Comparison of ENCODE assay signal across 21 mouse cellular contexts in genomic region chr8:12932520-12932919, GRCm38 (mm10). TPM values are rescaled to one million over a fixed set of nuclear protein-coding genes. Genes with fewer than 3 reads are reported as not detected.
DNase-seq lines count a peak whose midpoint lies in the region; ATAC-seq and TF ChIP-seq lines count a peak whose summit lies in the region.
"Had no signal": no experiment of that assay in that cellular context is flagged by ENCODE, and none has a peak within 500 bp of the region (broad histone marks: within the 10 kb centered on the region; RNA-seq: fewer than 3 reads in every experiment).

No protein-coding gene starts in this region.

- H3K9ac ChIP-seq in intestine, embryonic 16.5 days (ENCODE audit: low read depth, low read length) = no peak overlapping the region
- H3K9ac ChIP-seq in intestine, embryonic 15.5 days = no peak overlapping the region
- no peak overlapping the region for H3K9ac ChIP-seq in midbrain, embryonic 15.5 days
- no peak overlapping the region for H3K9ac ChIP-seq in hindbrain, embryonic 16.5 days (ENCODE audit: low read depth, low read length)
- H3K9ac ChIP-seq: embryonic facial prominence, embryonic 15.5 days; forebrain, embryonic 15.5 days; heart, embryonic 12.5 days; hindbrain, embryonic 15.5 days had no signal

- H3K27ac ChIP-seq in intestine, embryonic 16.5 days (ENCODE audit: low read length) = no peak overlapping the region
- no peak overlapping the region for H3K27ac ChIP-seq in intestine, embryonic 15.5 days
- H3K27ac ChIP-seq in midbrain, embryonic 10.5 days (replicated peaks) = peak overlapping the region; percentile 70; the same call in 1 of the 2 replicates
- no peak overlapping the region for H3K27ac ChIP-seq in midbrain, embryonic 15.5 days
- peak overlapping the region; percentile 51; the same call in 1 of the 2 replicates for H3K27ac ChIP-seq in small intestine, adult 2 months (ENCODE audit: insufficient read depth, low read depth, low read length)
- H3K27ac ChIP-seq in hindbrain, embryonic 16.5 days (ENCODE audit: low read depth, low read length) = no peak overlapping the region
- H3K27ac ChIP-seq: embryonic facial prominence, embryonic 15.5 days; forebrain, embryonic 15.5 days; hindbrain, embryonic 15.5 days had no signal

- DNase-seq in midbrain, embryonic 10.5 days (ENCODE audit: low spot score) = no peak
- DNase-seq: adrenal gland, adult 2 months; adrenal gland, postnatal 25 days; cerebellum, adult 2 months; cerebellum, postnatal 10 days; gastrocnemius, postnatal 14 days had no signal

- no peaks in the 10 kb centered on the region for H3K9me3 ChIP-seq in intestine, embryonic 16.5 days (ENCODE audit: control insufficient read depth, low read length)
- H3K9me3 ChIP-seq in intestine, embryonic 15.5 days = no peaks in the 10 kb centered on the region
- H3K9me3 ChIP-seq in midbrain, embryonic 10.5 days (replicated peaks) = no peaks in the 10 kb centered on the region
- no peaks in the 10 kb centered on the region for H3K9me3 ChIP-seq in midbrain, embryonic 15.5 days
- H3K9me3 ChIP-seq in hindbrain, embryonic 16.5 days (ENCODE audit: control insufficient read depth, low read length) = no peaks in the 10 kb centered on the region
- H3K9me3 ChIP-seq: embryonic facial prominence, embryonic 15.5 days; forebrain, embryonic 10.5 days; forebrain, embryonic 15.5 days; heart, embryonic 12.5 days; hindbrain, embryonic 15.5 days had no signal

- H3K36me3 ChIP-seq in intestine, embryonic 16.5 days (ENCODE audit: control insufficient read depth, insufficient read depth, low read length) = no peaks in the 10 kb centered on the region
- H3K36me3 ChIP-seq in intestine, embryonic 15.5 days = no peaks in the 10 kb centered on the region
- H3K36me3 ChIP-seq in midbrain, embryonic 10.5 days = no peaks in the 10 kb centered on the region
- H3K36me3 ChIP-seq in midbrain, embryonic 15.5 days (replicated peaks) = no peaks in the 10 kb centered on the region
- no peaks in the 10 kb centered on the region for H3K36me3 ChIP-seq in small intestine, adult 2 months (ENCODE audit: control insufficient read depth, insufficient read depth, low read length)
- H3K36me3 ChIP-seq in hindbrain, embryonic 16.5 days (ENCODE audit: control insufficient read depth, insufficient read depth, low read length) = no peaks in the 10 kb centered on the region
- H3K36me3 ChIP-seq: embryonic facial prominence, embryonic 15.5 days; forebrain, embryonic 15.5 days; heart, embryonic 12.5 days; hindbrain, embryonic 15.5 days had no signal

- peaks cover 38% of the 10 kb centered on the region for H3K4me1 ChIP-seq in intestine, embryonic 16.5 days (ENCODE audit: control insufficient read depth, insufficient read depth, low read length)
- peaks cover 38% of the 10 kb centered on the region for H3K4me1 ChIP-seq in intestine, embryonic 15.5 days (replicated peaks)
- peaks cover 29% of the 10 kb centered on the region for H3K4me1 ChIP-seq in midbrain, embryonic 10.5 days
- H3K4me1 ChIP-seq in midbrain, embryonic 15.5 days = peaks cover 15% of the 10 kb centered on the region; the same call in 1 of the 2 replicates
- peaks cover 4% of the 10 kb centered on the region for H3K4me1 ChIP-seq in small intestine, adult 2 months (ENCODE audit: control insufficient read depth, insufficient read depth, insufficient read length, low read length)
- peaks cover 16% of the 10 kb centered on the region for H3K4me1 ChIP-seq in hindbrain, embryonic 16.5 days (ENCODE audit: control insufficient read depth, insufficient read depth, low read depth, low read length)
- H3K4me1 ChIP-seq: embryonic facial prominence, embryonic 15.5 days; heart, embryonic 12.5 days had no signal

- 92% methylated on average over 8 of the region's 8 CpGs for WGBS in intestine, embryonic 16.5 days
- 79% methylated on average over 8 of the region's 8 CpGs for WGBS in intestine, embryonic 15.5 days
- WGBS in midbrain, embryonic 10.5 days = 93% methylated on average over 8 of the region's 8 CpGs
- WGBS in midbrain, embryonic 15.5 days = 91% methylated on average over 8 of the region's 8 CpGs
- 78% methylated on average over 8 of the region's 8 CpGs for WGBS in small intestine, adult 2 months
- whole genome bisulfite sequencing in hindbrain, embryonic 16.5 days = 87% methylated on average over 8 of the region's 8 CpGs

- 0 out of 2 replicates have a peak overlapping the region, but pooled peaks have one; percentile 24 for H3K4me3 ChIP-seq in intestine, embryonic 16.5 days (ENCODE audit: low read length)
- no peak overlapping the region for H3K4me3 ChIP-seq in intestine, embryonic 15.5 days (replicated peaks)
- H3K4me3 ChIP-seq in midbrain, embryonic 10.5 days = no peak overlapping the region
- no peak overlapping the region for H3K4me3 ChIP-seq in midbrain, embryonic 15.5 days
- H3K4me3 ChIP-seq in small intestine, adult 2 months (ENCODE audit: low read depth, low read length) = peak overlapping the region; percentile 54
- no peak overlapping the region for H3K4me3 ChIP-seq in hindbrain, embryonic 16.5 days (ENCODE audit: low read length)
- H3K4me3 ChIP-seq: embryonic facial prominence, embryonic 15.5 days; erythroblast, embryonic 14.5 days; forebrain, embryonic 10.5 days; forebrain, embryonic 15.5 days; heart, embryonic 12.5 days; hindbrain, embryonic 15.5 days had no signal

- no peak for TF ChIP-seq CTCF in small intestine, adult 2 months (IDR thresholded peaks at IDR 0.05; ENCODE audit: extremely low read depth, insufficient read length, insufficient replicate concordance, low read depth, low read length)

- no peak overlapping the region for H3K4me2 ChIP-seq in intestine, embryonic 16.5 days (ENCODE audit: low read depth, low read length)
- H3K4me2 ChIP-seq in intestine, embryonic 15.5 days (replicated peaks) = no peak overlapping the region
- H3K4me2 ChIP-seq in midbrain, embryonic 15.5 days = no peak overlapping the region
- no peak overlapping the region for H3K4me2 ChIP-seq in hindbrain, embryonic 16.5 days (ENCODE audit: low read length)
- H3K4me2 ChIP-seq: embryonic facial prominence, embryonic 15.5 days; forebrain, embryonic 15.5 days; heart, embryonic 12.5 days; hindbrain, embryonic 15.5 days had no signal

- TF ChIP-seq POLR2A in small intestine, adult 2 months (IDR thresholded peaks at IDR 0.05; ENCODE audit: low read depth, low read length) = no peak

- no peaks in the 10 kb centered on the region for H3K27me3 ChIP-seq in intestine, embryonic 16.5 days (replicated peaks; ENCODE audit: control insufficient read depth, insufficient read depth, low read length)
- H3K27me3 ChIP-seq in intestine, embryonic 15.5 days (replicated peaks) = no peaks in the 10 kb centered on the region
- no peaks in the 10 kb centered on the region for H3K27me3 ChIP-seq in midbrain, embryonic 10.5 days (ENCODE audit: low read depth, poor library complexity, severe bottlenecking)
- no peaks in the 10 kb centered on the region for H3K27me3 ChIP-seq in midbrain, embryonic 15.5 days (replicated peaks)
- no peaks in the 10 kb centered on the region for H3K27me3 ChIP-seq in small intestine, adult 2 months (ENCODE audit: control insufficient read depth, insufficient read depth, low read length)
- no peaks in the 10 kb centered on the region for H3K27me3 ChIP-seq in hindbrain, embryonic 16.5 days (replicated peaks; ENCODE audit: control insufficient read depth, insufficient read depth, low read length)
- H3K27me3 ChIP-seq: embryonic facial prominence, embryonic 15.5 days; forebrain, embryonic 15.5 days; hindbrain, embryonic 15.5 days; Patski had no signal

- ATAC-seq in intestine, embryonic 16.5 days = no peak
- no peak for ATAC-seq in intestine, embryonic 15.5 days
- ATAC-seq in midbrain, embryonic 15.5 days (replicated peaks) = no peak
- no peak for ATAC-seq in megakaryocyte progenitor cell, adult 5-6 weeks (replicated peaks; ENCODE audit: poor library complexity)
- no peak for ATAC-seq in hindbrain, embryonic 16.5 days
- ATAC-seq: activated CD4-positive, CD25-positive, alpha-beta regulatory T cell, adult 4 months; forebrain, embryonic 15.5 days; Patski had no signal

RNA-seq across cellular contexts. Expression of gene Mcf2l, which starts 58.9 kb away (rescaled TPM):
- polyA plus RNA-seq in intestine, embryonic 16.5 days (2015; fragmentation: Nextera tagmentation; extraction: Ambion mirVana) = 13.3 and 14.1 TPM in 2 replicates
- 13.1 and 13.7 TPM in 2 replicates for polyA plus RNA-seq in intestine, embryonic 15.5 days (2015; fragmentation: Nextera tagmentation; extraction: Ambion mirVana)
- polyA plus RNA-seq in midbrain, embryonic 10.5 days (2016; fragmentation: Nextera tagmentation; extraction: Ambion mirVana) = 26.4 and 42.7 TPM in 2 replicates
- polyA plus RNA-seq in midbrain, embryonic 15.5 days (2015; fragmentation: Nextera tagmentation; extraction: Ambion mirVana) = 176 and 189 TPM in 2 replicates
- polyA plus RNA-seq in small intestine, adult 2 months (2012; rRNA removed) = 6.3 and 11.2 TPM in 2 replicates
- 7.6 and 8.8 TPM in 2 replicates for total RNA-seq in megakaryocyte progenitor cell, adult 5-6 weeks (2015)
- total RNA-seq in megakaryocyte progenitor cell, adult 5-6 weeks (2017) = 19.9 and 20.2 TPM in 2 replicates
- 142 and 159 TPM in 2 replicates for polyA plus RNA-seq in hindbrain, embryonic 16.5 days (2015; fragmentation: Nextera tagmentation; extraction: Ambion mirVana)
- total RNA-seq: CH12.LX had no signal

Comparison
In these comparisons a context has a peak if more than half of its experiments do, and no peak if none do; other contexts are left out.
1. H3K27ac ChIP-seq: peak in midbrain, embryonic 10.5 days (single experiment) and small intestine, adult 2 months (single experiment); none in intestine, embryonic 16.5 days (single experiment), intestine, embryonic 15.5 days (single experiment), midbrain, embryonic 15.5 days (single experiment) and hindbrain, embryonic 16.5 days (single experiment).
2. H3K4me3 ChIP-seq: peak in intestine, embryonic 16.5 days (single experiment) and small intestine, adult 2 months (single experiment); none in intestine, embryonic 15.5 days (single experiment), midbrain, embryonic 10.5 days (single experiment), midbrain, embryonic 15.5 days (single experiment) and hindbrain, embryonic 16.5 days (single experiment).